Mouse (Mus musculus) testis, adult 2 months (tissue): ENCODE measurements around the gene Impdh1. TPM values are rescaled to one million over a fixed set of nuclear protein-coding genes. Genes with fewer than 3 reads are reported as not detected.

Experiments used
- H3K27ac ChIP-seq: fragments of 200-500 bp; 2 replicates; pipeline ENCODE4 v1.5.1; 2012; ENCODE audit warnings: low read depth, low read length; ENCODE audit not compliant: control insufficient read depth, insufficient read depth
- H3K27me3 ChIP-seq: fragments of 200-500 bp; 2 replicates; pipeline ENCODE4 v1.6.1; 2012; ENCODE audit warnings: mild to moderate bottlenecking, low read length, moderate library complexity; ENCODE audit not compliant: control insufficient read depth, insufficient read depth
- H3K36me3 ChIP-seq: fragments of 200-500 bp; 2 replicates; pipeline ENCODE4 v1.6.1; 2012; ENCODE audit warnings: mild to moderate bottlenecking, low read length; ENCODE audit not compliant: control insufficient read depth, insufficient read depth
- H3K4me1 ChIP-seq: fragments of 200-500 bp; 2 replicates; pipeline ENCODE4 v1.6.1; 2012; ENCODE audit warnings: low read length; ENCODE audit not compliant: control insufficient read depth, insufficient read depth
- H3K4me3 ChIP-seq: fragments of 200-500 bp; 2 replicates; pipeline ENCODE4 v1.5.1; 2012; ENCODE audit warnings: low read depth, mild to moderate bottlenecking, low read length, moderate library complexity, mixed read lengths; ENCODE audit not compliant: control insufficient read depth
- CTCF ChIP-seq: fragments of 200-500 bp; IDR thresholded peaks from 2 replicates; pipeline ENCODE4 v1.5.1; 2012; ENCODE audit warnings: low read depth, mild to moderate bottlenecking, inconsistent platforms, low read length, moderate library complexity; ENCODE audit not compliant: control insufficient read depth, insufficient read depth, insufficient replicate concordance
- POLR2A ChIP-seq: fragments of 200-500 bp; IDR thresholded peaks from 2 replicates; pipeline ENCODE4 v1.6.1; 2012; ENCODE audit warnings: low read depth, mild to moderate bottlenecking, inconsistent platforms, low read length, moderate library complexity; ENCODE audit not compliant: control insufficient read depth
- polyA plus RNA-seq: library from polyadenylated mRNA; depleted of rRNA; stranded (reverse); fragments of >200 nt; gene quantifications from 2 replicates; pipeline ENCODE4 v1.2.3, GENCODE M21; 2012

Gene Impdh1
- polyA plus RNA-seq, 1 experiment = 6.1 TPM

GRCm38 (mm10) chr6:29204932-29205614, 11.1 kb downstream of the Impdh1 start:
- no peak overlapping the region for H3K4me3 ChIP-seq
- TF ChIP-seq POLR2A (no peak), CTCF (peak; percentile 79)
- peaks cover 3% of the 10 kb centered on the region; the same call in 1 of the 2 replicates for H3K4me1 ChIP-seq

GRCm38 (mm10) chr6:29203861-29204585, 12.1 kb downstream of the Impdh1 start:
- Histone ChIP-seq H3K4me1 (peaks cover 6% of the 10 kb centered on the region; the same call in 1 of the 2 replicates), H3K27ac (no peak overlapping the region), H3K27me3 (no peaks in the 10 kb centered on the region), H3K4me3 (no peak overlapping the region), H3K36me3 (no peaks in the 10 kb centered on the region)
- TF ChIP-seq POLR2A = no peak
- TF ChIP-seq CTCF = no peak

More at GRCm38 (mm10) chr6:29204932-29205614, 11.1 kb downstream of the Impdh1 start:
- Histone ChIP-seq H3K36me3 (no peaks in the 10 kb centered on the region), H3K27ac (no peak overlapping the region), H3K27me3 (no peaks in the 10 kb centered on the region)

- H3K4me3 ChIP-seq = no peak overlapping the region
- H3K27me3 ChIP-seq = no peaks in the 10 kb centered on the region
- H3K27ac ChIP-seq = no peak overlapping the region
- H3K36me3 ChIP-seq = no peaks in the 10 kb centered on the region
- H3K4me1 ChIP-seq = peaks cover 15% of the 10 kb centered on the region
- TF ChIP-seq CTCF (no peak), POLR2A (no peak)
These were observed 13.1 kb downstream of the Impdh1 start for GRCm38 (mm10) chr6:29203096-29203495.

- H3K27ac ChIP-seq = no peak overlapping the region
- H3K27me3 ChIP-seq = no peaks in the 10 kb centered on the region
- no peak overlapping the region for H3K4me3 ChIP-seq
- no peaks in the 10 kb centered on the region for H3K36me3 ChIP-seq
- peaks cover 15% of the 10 kb centered on the region for H3K4me1 ChIP-seq
- TF ChIP-seq CTCF (no peak), POLR2A (no peak)
These were observed 14.2 kb downstream of the Impdh1 start for GRCm38 (mm10) chr6:29201988-29202387.

GRCm38 (mm10) chr6:29201341-29201740, 14.8 kb downstream of the Impdh1 start:
- H3K36me3 ChIP-seq = no peaks in the 10 kb centered on the region
- peaks cover 15% of the 10 kb centered on the region for H3K4me1 ChIP-seq
- H3K4me3 ChIP-seq = no peak overlapping the region
- H3K27ac ChIP-seq = no peak overlapping the region
- no peaks in the 10 kb centered on the region for H3K27me3 ChIP-seq
- TF ChIP-seq CTCF (no peak), POLR2A (no peak)

GRCm38 (mm10) chr6:29200496-29200895, 15.7 kb downstream of the Impdh1 start:
- Histone ChIP-seq H3K36me3 (no peaks in the 10 kb centered on the region), H3K4me3 (no peak overlapping the region), H3K4me1 (peaks cover 15% of the 10 kb centered on the region), H3K27me3 (no peaks in the 10 kb centered on the region), H3K27ac (no peak overlapping the region)
- no peak for TF ChIP-seq CTCF

- Histone ChIP-seq H3K27me3 (no peaks in the 10 kb centered on the region), H3K27ac (no peak overlapping the region)
These were observed 16.8 kb downstream of the Impdh1 start for GRCm38 (mm10) chr6:29199223-29199855.

More at GRCm38 (mm10) chr6:29199223-29199855, 16.8 kb downstream of the Impdh1 start:
- H3K4me3 ChIP-seq = peak overlapping the region; percentile 77
- H3K36me3 ChIP-seq = no peaks in the 10 kb centered on the region
- peaks cover 15% of the 10 kb centered on the region for H3K4me1 ChIP-seq
- no peak for TF ChIP-seq CTCF
- TF ChIP-seq POLR2A = no peak
